Mouse (Mus musculus) liver, embryonic 14.5 days (tissue): ENCODE measurements around the gene Cyren.

Experiments used
- CTCF ChIP-seq: IDR thresholded peaks from 2 replicates; pipeline ENCODE4 v1.5.1; 2016; ENCODE audit warnings: antibody characterized with exemption, low read depth, control low read depth
- EP300 ChIP-seq: IDR thresholded peaks from 2 replicates; pipeline ENCODE4 v1.6.1; 2016; ENCODE audit warnings: antibody characterized with exemption, low read depth

GRCm38 (mm10) chr6:34914462-34914861, 36.6 kb upstream of the Cyren start:
- TF ChIP-seq CTCF: no peak
- TF ChIP-seq EP300: no peak
